Mouse (Mus musculus): ENCODE data around the gene Acacb.

Gene Acacb

DNA sequence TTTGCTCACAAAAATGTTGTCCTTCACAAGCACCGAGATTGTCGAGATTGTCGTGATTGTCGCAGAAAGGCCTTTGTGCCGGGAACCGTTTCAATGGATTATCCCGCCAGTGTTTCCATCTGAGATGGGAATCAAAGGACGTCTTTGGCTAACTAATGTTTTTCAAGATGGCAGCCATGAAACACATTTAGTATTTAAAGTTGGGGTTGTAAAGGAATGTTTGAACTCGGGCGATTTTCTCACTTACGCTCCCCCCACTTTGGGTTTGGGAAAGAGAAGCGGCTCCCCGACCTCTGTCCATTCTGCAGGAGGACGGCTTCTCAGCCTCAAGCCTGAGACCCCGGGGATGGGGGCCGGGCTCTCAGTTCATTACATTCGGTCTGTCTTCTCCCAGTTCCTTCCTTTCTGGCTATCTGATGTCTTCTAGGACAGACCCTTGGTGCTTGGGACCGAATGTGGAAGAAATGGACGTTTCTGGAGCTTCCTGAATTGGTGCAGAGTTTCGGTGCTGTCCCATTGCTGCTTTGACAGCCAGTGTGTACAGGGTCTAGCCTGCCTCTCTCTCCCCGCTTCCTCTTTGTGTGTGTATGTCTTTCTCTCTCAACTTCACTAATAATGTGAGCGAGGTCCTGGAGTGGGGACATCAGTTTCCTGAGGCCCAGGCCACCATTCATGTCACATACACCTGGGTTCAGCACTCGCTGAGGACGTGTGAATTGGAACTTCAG is 153.7 kb downstream of the Acacb start:
- no peak for DNase-seq (ENCODE audit: low read depth, low spot score)
